Mouse (Mus musculus) CH12.LX (cell line): Measurements from ENCODE around the gene Crhbp.

Experiments
- CHD1 ChIP-seq: IDR thresholded peaks from 2 replicates; pipeline ENCODE4 v1.6.1; 2012; ENCODE audit warnings: low read depth, low read length, improper control_type of control experiment, inconsistent platforms
- CHD2 ChIP-seq: IDR thresholded peaks from 2 replicates; pipeline ENCODE4 v1.6.1; 2011; ENCODE audit warnings: low read length, improper control_type of control experiment
- EP300 ChIP-seq: IDR thresholded peaks from 2 replicates; pipeline ENCODE4 v1.6.1; 2011; ENCODE audit warnings: low read length, improper control_type of control experiment
- MXI1 ChIP-seq: IDR thresholded peaks from 2 replicates; pipeline ENCODE4 v1.6.1; 2011; ENCODE audit warnings: mild to moderate bottlenecking, low read depth, low read length, improper control_type of control experiment
- PAX5 ChIP-seq: IDR thresholded peaks from 2 replicates; pipeline ENCODE4 v1.6.1; 2012; ENCODE audit warnings: low read length, inconsistent platforms, mixed read lengths
- POLR2A ChIP-seq: IDR thresholded peaks from 2 replicates; pipeline ENCODE4 v1.6.1; 2011; ENCODE audit warnings: low read depth, mild to moderate bottlenecking, improper control_type of control experiment, low read length
- RCOR1 ChIP-seq: conservative IDR thresholded peaks from 2 replicates; pipeline ENCODE4 v1.6.1; 2012; ENCODE audit warnings: low read depth, mild to moderate bottlenecking, inconsistent platforms, low read length, improper control_type of control experiment
- SIN3A ChIP-seq: IDR thresholded peaks from 2 replicates; pipeline ENCODE4 v1.6.1; 2012; ENCODE audit warnings: low read length, improper control_type of control experiment, inconsistent platforms

- no peak for TF ChIP-seq PAX5
- TF ChIP-seq MXI1: no peak
- TF ChIP-seq SIN3A: no peak
- no peak for TF ChIP-seq RCOR1
- TF ChIP-seq EP300: no peak
- no peak for TF ChIP-seq POLR2A
- TF ChIP-seq CHD1: no peak
- TF ChIP-seq CHD2: no peak
These were observed 30.4 kb upstream of the Crhbp start for GRCm38 (mm10) chr13:95475124-95475523.
